Mouse (Mus musculus): ENCODE measurements at regions not wholly inside any gene's neighbourhood (a gene's known extent, or its start where the extent isn't known, plus 50 kb on each side); places are given as distances from the start of the nearest gene placed in this dataset.

DNA sequence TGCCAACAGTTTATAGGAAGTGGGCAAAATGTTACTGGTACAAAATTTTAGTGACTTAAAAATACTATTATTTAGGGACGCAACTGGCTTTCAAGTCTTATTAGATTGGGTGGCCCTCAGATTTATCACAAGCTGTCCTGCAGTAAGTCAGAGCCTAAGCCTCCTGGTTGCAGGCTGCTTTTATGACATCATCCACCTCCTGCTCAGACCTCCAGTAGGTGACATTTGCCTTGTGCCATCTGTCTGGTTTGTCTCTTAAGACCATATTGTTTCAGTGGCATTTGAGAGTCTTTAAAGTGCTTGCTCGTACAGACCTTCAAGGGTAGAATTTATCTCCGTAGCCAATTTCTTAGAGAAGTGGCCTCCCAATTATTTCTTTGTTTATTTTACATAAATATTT lies 111.9 kb upstream of the Trhde start:
- no peak for DNase-seq
- no peaks in the 10 kb centered on the region for H3K36me3 ChIP-seq (ENCODE audit: control insufficient read depth, insufficient read depth, low read length)

DNA sequence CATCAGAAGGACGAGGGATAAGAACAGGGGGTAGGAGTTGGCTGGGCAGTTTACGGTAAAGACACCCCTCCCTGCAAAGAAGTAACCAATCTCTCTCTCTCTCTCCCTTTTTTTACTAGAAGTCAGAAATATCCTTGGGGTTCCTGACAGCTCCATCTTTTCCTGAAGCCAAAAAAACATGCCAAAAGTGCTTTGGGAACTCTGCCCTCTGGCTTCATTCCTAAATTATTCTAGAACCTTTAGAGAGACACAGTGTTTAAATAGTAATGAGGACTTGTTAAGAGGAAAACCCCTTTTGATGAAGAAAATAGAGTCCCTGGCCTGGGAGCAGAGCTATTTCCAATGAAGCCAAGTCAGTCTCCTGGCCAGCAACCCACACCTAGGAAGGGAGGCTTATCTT lies 89.8 kb upstream of the Trhde start:
- WGBS: 83% methylated on average over 2 of the region's 2 CpGs
- no peaks in the 10 kb centered on the region for H3K9me3 ChIP-seq (ENCODE audit: control insufficient read depth, low read length)

More for the DNA sequence above, 111.9 kb upstream of the Trhde start:
- Histone ChIP-seq H3K4me2 (ENCODE audit: low read length) (no peak overlapping the region), H3K4me1 (ENCODE audit: control insufficient read depth, insufficient read depth, low read length) (no peaks in the 10 kb centered on the region), H3K27ac (replicated peaks; ENCODE audit: low read depth, low read length) (no peak overlapping the region), H3K27me3 (ENCODE audit: control insufficient read depth, insufficient read depth, low read length) (no peaks in the 10 kb centered on the region), H3K9me3 (ENCODE audit: control insufficient read depth, low read length) (no peaks in the 10 kb centered on the region), H3K9ac (replicated peaks; ENCODE audit: low read length) (no peak overlapping the region), H3K4me3 (replicated peaks; ENCODE audit: low read depth, low read length) (no peak overlapping the region)
- ATAC-seq (ENCODE audit: low FRiP score, low TSS enrichment): no peak
- WGBS: 81% methylated on average over 3 of the region's 3 CpGs

DNA sequence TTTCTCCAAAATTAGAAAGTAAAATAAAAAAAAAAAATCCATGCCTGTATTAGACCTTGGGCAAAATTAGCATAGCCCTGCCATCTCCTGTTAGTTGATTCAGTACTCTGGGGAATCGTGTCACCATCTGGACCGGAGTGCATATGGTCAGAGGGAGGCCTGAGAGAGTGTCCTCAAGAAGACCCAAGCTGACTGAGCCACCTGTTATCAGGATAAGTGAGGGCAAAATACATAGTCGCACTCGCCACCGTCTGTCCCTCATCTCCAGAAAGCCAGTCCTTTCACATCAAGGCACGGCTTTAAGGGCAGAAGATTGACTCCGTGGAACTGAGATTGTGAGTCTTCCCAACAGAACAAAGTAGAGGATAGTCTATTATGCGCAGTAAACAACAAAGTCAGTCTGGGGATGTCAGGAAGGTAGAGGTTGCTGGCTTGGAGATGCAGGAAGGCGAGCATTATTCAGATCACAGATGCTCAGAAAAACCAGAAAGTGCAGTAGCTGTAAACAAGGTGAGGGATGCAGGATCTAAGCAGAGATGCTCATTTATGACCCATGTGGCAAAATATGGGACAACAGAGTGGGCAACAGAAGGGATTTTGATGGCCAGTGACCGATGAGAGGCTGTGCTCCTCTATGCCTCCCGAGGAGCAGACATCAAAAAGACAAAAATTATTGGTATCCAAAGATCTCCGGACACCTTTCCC lies 88.8 kb upstream of the Trhde start:
- ATAC-seq (ENCODE audit: low FRiP score, low TSS enrichment): no peak
- no peaks in the 10 kb centered on the region for H3K27me3 ChIP-seq (ENCODE audit: control insufficient read depth, insufficient read depth, low read length)
- no peak overlapping the region for H3K9ac ChIP-seq (replicated peaks; ENCODE audit: low read length)
- H3K9me3 ChIP-seq (ENCODE audit: control insufficient read depth, low read length): no peaks in the 10 kb centered on the region
- WGBS: 86% methylated on average over 12 of the region's 12 CpGs
- H3K36me3 ChIP-seq (ENCODE audit: control insufficient read depth, insufficient read depth, low read length): no peaks in the 10 kb centered on the region
- H3K4me2 ChIP-seq (ENCODE audit: low read length): no peak overlapping the region
- H3K4me3 ChIP-seq (replicated peaks; ENCODE audit: low read depth, low read length): no peak overlapping the region
- no peaks in the 10 kb centered on the region for H3K4me1 ChIP-seq (ENCODE audit: control insufficient read depth, insufficient read depth, low read length)
- no peak overlapping the region for H3K27ac ChIP-seq (replicated peaks; ENCODE audit: low read depth, low read length)
- DNase-seq: no peak

More for the DNA sequence above, 89.8 kb upstream of the Trhde start:
- H3K36me3 ChIP-seq (ENCODE audit: control insufficient read depth, insufficient read depth, low read length): no peaks in the 10 kb centered on the region
- ATAC-seq (ENCODE audit: low FRiP score, low TSS enrichment): no peak
- no peaks in the 10 kb centered on the region for H3K27me3 ChIP-seq (ENCODE audit: control insufficient read depth, insufficient read depth, low read length)
- H3K9ac ChIP-seq (replicated peaks; ENCODE audit: low read length): no peak overlapping the region
- H3K4me3 ChIP-seq (replicated peaks; ENCODE audit: low read depth, low read length): no peak overlapping the region
- H3K4me1 ChIP-seq (ENCODE audit: control insufficient read depth, insufficient read depth, low read length): no peaks in the 10 kb centered on the region
- no peak for DNase-seq
- no peak overlapping the region for H3K4me2 ChIP-seq (ENCODE audit: low read length)
- H3K27ac ChIP-seq (replicated peaks; ENCODE audit: low read depth, low read length): no peak overlapping the region

DNA sequence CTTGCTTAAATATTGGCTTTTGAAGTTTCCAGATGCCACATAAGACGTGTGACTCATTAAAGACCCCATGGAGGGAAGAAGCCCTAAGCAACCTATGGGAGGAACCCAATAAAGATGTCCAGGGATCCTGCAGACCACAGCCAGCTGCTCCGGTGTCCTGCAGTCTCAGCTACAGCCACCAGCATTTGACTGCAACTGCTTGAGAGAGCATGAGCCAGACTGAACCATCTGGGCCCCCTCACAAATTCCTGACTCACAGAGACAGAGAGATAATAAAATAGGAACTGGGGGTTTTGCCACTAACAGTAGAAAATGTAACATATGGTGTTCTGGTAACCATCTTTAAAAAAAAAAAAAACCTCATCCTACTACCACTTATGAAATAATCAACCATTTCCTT lies 69.1 kb upstream of the Trhde start:
- no peak for DNase-seq
- no peaks in the 10 kb centered on the region for H3K36me3 ChIP-seq (ENCODE audit: control insufficient read depth, insufficient read depth, low read length)
- no peaks in the 10 kb centered on the region for H3K9me3 ChIP-seq (ENCODE audit: control insufficient read depth, low read length)
- H3K4me2 ChIP-seq (ENCODE audit: low read length): no peak overlapping the region
- no peak overlapping the region for H3K27ac ChIP-seq (replicated peaks; ENCODE audit: low read depth, low read length)
- H3K27me3 ChIP-seq (ENCODE audit: control insufficient read depth, insufficient read depth, low read length): no peaks in the 10 kb centered on the region
- no peak overlapping the region for H3K4me3 ChIP-seq (replicated peaks; ENCODE audit: low read depth, low read length)
- H3K4me1 ChIP-seq (ENCODE audit: control insufficient read depth, insufficient read depth, low read length): no peaks in the 10 kb centered on the region
- 73% methylated on average over 2 of the region's 2 CpGs for WGBS
- H3K9ac ChIP-seq (replicated peaks; ENCODE audit: low read length): no peak overlapping the region
- no peak for ATAC-seq (ENCODE audit: low FRiP score, low TSS enrichment)

DNA sequence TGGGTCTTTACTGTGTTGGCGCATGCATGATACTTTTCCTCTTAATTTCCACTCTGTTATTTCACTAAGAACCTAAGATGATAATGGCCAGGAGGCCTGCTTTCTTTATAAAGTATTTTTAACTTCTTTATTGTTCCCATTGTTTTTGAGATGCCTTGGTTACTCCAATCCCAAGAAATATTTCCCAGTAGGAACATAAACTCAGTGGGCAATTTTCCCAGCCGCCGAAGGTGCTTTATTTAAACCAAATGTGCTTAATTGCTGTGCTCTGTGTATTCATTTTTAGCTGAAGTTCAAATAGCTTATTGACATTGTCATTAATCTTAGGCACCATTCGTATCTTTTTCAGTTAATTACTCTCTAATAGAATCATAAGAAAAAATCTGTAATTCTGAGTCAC lies 55.1 kb upstream of the Trhde start:
- no peaks in the 10 kb centered on the region for H3K9me3 ChIP-seq (ENCODE audit: control insufficient read depth, low read length)
- 91% methylated on average over 4 of the region's 4 CpGs for WGBS
- no peak overlapping the region for H3K4me3 ChIP-seq (replicated peaks; ENCODE audit: low read depth, low read length)
- H3K4me1 ChIP-seq (ENCODE audit: control insufficient read depth, insufficient read depth, low read length): no peaks in the 10 kb centered on the region
- ATAC-seq (ENCODE audit: low FRiP score, low TSS enrichment) (no peak), DNase-seq (no peak)
- H3K4me2 ChIP-seq (ENCODE audit: low read length): no peak overlapping the region
- H3K9ac ChIP-seq (replicated peaks; ENCODE audit: low read length): no peak overlapping the region
- H3K27ac ChIP-seq (replicated peaks; ENCODE audit: low read depth, low read length): no peak overlapping the region
- H3K27me3 ChIP-seq (ENCODE audit: control insufficient read depth, insufficient read depth, low read length): no peaks in the 10 kb centered on the region
- no peaks in the 10 kb centered on the region for H3K36me3 ChIP-seq (ENCODE audit: control insufficient read depth, insufficient read depth, low read length)

DNA sequence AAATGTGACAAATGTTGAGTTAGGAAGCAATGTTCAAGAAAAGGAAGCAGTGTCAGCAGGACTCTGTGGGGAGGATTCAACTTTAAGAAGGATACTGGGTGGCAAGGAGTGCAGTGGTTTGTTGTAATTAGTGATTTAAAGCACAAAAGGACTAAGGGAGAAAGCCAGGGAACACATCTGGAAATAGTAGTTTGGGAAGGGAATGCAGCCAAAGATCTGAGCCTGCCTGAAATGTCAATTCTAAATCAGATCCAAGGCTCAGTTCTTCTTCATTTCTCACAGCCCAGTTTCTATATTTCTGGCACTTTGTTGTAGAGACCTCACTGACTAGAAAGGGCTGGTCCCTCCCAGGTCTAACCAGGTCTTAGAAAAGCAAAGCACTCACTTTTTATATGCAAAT lies 50.6 kb upstream of the Trhde start:
- Histone ChIP-seq H3K4me2 (ENCODE audit: low read length) (no peak overlapping the region), H3K9me3 (ENCODE audit: control insufficient read depth, low read length) (no peaks in the 10 kb centered on the region), H3K4me1 (ENCODE audit: control insufficient read depth, insufficient read depth, low read length) (no peaks in the 10 kb centered on the region), H3K4me3 (replicated peaks; ENCODE audit: low read depth, low read length) (no peak overlapping the region), H3K9ac (replicated peaks; ENCODE audit: low read length) (no peak overlapping the region), H3K27ac (replicated peaks; ENCODE audit: low read depth, low read length) (no peak overlapping the region), H3K27me3 (ENCODE audit: control insufficient read depth, insufficient read depth, low read length) (no peaks in the 10 kb centered on the region), H3K36me3 (ENCODE audit: control insufficient read depth, insufficient read depth, low read length) (no peaks in the 10 kb centered on the region)
- DNase-seq: no peak
- no peak for ATAC-seq (ENCODE audit: low FRiP score, low TSS enrichment)

Data from midbrain, embryonic 14.5 days (tissue).